Mouse (Mus musculus): ENCODE results near the gene Kif19a. TPM values are rescaled to one million over a fixed set of nuclear protein-coding genes. Genes with fewer than 3 reads are reported as not detected.

Gene Kif19a
- total RNA-seq (2021) = under 1 TPM; 0.24 to 0.47 TPM

DNA sequence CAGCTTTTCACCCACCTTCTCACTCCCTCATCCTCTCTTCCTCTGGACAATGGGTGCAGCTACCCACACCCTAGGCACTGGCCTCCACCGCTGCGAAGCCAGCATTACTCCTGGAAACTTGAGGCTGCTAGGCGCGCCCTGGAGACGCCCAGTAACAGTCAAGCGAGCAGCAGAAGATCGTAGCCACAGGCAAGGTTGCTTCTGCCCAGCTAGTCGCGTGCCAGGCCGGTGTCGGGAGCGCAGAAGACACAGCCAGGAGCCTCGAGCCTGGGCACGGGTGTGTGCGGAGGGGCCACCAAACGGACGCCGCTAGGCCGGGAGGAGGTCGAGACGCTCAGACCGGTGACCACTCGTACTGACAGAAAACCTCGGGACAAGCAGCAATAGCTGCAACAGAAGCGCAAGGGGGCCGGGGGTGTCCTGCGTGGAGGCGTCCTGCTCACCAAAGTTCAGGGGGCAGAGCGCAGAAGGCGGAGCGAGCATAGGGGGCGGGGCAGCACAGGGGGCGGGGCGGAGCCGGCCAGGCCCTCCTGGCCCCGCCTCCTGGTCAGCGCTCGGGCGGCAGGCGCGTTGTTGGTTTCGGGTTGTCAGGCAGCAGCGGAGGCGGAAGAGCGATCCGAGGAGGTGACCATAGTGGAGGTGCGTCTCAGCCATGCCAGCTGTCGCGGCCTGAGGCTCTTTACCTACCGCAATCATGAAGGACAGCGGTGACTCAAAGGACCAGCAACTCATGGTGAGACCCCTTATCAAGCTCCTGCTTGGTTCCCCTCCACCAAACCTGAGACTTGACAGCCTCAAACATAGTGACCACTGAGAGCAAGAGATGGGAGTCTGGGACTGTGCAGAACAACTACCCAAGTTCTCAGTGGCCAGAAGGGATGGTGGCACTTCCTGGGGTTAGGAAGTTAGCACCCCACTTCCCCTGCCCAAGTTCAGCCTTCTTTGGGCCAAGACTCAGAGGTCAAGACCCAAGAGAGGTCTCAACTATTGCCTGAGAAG, at the start of gene Kif19a:
Gene Kif19a (plus strand): TSS at position 569 of the 999 bp plus-strand sequence.
- peak; percentile 50 to 63 for DNase-seq
- intact Hi-C loops (cut with DNase I) = no loop called here

DNA sequence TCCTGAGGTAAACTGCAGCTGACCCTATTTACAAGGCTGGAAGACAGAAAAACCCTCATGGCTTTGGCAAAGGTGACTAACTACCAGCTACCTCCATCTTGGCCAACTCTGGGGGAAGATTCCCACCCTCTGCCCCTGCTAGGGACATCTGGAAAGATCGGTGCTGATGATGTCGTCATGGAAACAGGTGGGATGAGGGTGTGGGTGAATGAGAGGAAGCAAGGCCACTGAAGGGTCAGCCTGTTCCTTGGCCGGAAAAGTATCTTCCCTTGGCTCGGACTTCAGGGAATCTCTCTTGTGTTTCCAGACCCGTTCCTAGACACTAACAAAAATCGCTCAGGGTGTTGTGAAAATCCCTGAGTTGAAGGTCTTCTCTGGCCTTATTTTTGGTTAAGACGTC, 49.7 kb upstream of the Kif19a start:
- intact Hi-C loops (cut with DNase I) = no loop called here
- peak; percentile 42 to 48 for DNase-seq

DNA sequence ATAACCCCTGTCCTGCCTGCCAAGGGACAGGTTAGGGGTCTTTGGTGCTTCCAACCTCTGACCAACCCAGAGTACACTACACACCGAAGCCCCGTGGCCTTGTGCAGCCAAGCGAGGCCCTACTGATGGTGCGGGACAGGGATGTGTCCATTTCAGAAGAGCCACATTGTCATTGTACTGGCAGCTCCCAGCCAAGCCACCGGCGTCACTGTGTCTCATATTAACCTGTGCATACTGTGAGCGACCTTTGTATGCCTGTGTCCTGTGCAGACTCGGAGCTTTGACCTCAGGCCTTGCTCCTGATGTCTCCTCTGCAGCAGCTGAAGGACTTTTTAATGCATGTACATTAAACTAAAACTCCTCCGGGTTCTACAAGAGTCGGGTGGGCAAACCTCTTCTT, 44.7 kb upstream of the Kif19a start:
- intact Hi-C loops (cut with DNase I) = no loop called here
- no peak for DNase-seq

DNA sequence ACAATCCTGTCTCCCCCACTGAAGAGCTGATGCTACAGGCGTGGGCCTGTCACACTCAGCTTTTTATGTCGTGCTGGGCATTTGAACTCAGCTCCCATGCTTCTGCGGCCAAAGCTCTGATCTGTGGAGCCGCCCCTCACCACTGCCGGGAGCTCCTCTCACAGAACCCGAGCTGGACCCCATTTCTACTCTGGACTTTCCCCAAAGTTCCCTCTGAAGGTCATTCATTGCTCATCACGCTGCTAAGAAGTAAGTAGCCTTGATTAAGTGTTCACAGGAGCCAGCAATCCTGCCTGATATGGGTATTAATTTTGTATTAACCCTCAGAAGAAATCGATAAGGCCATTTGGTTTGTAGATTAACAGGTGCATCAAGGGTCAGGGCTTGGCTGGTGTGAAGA, 42.8 kb upstream of the Kif19a start:
- intact Hi-C loops (cut with DNase I) = no loop called here

DNA sequence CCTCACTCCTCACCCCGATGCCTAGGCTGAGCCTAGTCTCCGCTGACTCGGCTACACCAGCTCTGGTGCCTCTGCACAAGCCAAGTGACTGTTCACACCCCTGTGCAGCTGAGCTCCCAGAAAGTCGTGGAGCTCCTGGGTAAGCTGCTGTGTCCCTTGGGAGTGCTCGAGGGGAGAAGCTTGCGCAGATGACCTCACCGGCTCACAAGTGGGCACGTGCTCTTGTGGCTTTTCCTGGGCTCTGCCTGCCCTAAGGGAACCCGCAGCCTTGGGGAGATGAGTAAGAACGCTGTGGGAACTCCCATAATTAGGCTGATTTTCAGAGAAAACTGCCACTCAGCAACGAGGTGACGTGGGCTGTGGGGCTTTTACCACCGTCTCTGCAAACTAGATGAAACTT, 42.2 kb upstream of the Kif19a start:
- no peak for DNase-seq
- intact Hi-C loops (cut with DNase I) = no loop called here

More for the DNA sequence above, 42.8 kb upstream of the Kif19a start:
- DNase-seq = no peak

DNA sequence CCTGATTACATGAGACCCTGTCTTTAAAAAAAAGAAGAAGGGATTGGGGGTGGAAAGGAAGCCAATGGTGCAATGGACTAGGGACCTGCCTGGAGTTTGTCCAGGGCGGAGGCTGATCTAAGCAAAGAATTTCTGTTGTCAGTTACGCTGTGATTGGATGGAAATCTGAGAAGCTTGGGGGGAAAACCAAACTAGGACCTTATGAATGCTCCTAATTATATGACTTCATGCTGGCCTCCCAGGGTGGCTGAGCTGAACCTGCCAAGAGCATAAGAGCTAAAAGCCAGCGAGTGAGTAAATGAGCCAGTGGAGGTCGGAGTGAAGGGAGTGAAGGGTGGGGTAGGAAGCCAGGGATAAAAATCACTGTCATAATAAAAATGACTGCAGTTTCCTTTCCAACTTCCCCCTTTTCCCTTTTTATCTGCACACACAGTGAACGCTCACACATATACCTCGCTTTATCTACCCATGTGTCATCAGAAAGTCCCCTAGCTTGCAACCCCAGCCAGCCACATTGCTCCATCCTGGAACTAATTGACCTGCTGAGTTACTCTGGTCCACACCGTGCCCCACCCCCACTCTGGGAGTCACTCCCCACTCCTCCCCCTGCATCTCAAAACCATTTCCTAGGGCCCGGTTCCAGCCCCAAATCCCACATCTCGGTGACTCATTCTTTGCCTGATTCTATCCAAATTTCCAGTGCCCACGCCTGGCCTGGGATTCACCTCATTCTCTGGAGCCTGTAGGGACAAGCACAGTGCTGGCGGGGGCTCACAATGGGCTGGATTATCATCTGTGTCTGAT, 40.2 kb upstream of the Kif19a start:
- DNase-seq = peak; percentile 67 to 68
- intact Hi-C loops (cut with DNase I) = no loop called here

DNA sequence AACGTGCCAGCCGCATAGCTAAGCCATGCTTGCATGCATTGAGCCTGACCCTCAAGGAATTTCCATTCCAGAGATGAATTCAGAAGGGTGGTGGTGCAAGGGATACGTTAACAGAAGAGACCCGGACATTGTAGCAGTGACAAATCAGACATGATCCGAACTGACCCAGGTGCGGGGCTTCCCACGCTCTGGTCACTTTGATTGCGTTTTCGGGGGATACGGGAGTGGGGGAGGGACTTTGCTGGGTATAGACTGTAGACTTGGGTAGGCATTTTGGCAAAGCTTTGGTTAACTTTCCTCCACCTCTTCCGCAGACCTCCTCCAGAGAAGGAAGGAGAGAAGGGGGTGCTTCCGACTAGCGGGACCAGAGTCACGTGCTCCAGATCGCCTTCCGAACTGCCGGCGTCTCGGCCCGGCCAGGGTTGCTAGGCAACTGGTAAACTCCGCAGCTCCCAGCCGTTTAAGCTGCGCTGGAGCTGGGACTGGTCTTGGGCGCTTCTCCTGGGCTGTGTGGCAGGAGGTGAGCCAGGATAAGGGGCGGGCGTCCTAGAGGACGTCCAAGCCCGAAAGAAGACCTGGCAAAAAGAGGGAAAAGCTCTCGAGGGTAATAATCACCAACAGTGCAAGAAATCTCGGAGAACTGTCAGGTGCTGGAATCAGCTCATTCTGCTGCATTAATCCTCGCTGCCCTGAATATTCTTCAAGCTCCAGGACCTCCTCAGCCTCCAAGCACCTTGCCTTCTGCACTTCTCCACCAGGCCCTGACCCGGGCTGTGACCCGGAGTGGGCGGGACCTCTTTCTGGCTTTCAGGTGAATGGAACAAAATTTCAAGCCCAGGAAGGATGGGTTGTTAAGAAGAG, 38.0 kb upstream of the Kif19a start, which contains the start of gene Dnaic2:
Gene Dnaic2 (plus strand): TSS at position 444 of the 861 bp plus-strand sequence.
- intact Hi-C loops (cut with DNase I) = loop anchor here (2.0 kb wide), 1 partner anchor 58 kb away; the partner anchor contains the start of gene Rpl38

DNA sequence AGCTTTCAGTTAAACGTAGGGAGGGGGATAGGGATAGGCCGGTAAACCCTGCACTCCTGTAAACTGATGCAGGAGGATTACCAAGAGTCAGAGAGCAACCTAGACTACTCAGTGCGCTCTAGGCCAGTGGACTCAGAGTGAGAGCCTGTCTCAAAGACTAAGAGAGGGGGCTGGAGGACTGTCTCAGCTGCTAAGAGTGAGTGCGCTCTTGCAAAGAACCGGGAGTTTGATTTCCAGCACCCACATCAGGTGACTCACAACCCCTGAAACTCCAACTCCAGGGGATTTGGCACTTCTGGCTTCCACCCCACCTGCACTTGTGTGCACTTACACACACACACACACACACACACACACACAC, 37.4 kb upstream of the Kif19a start:
- intact Hi-C loops (cut with DNase I) = loop anchor here (2.0 kb wide), 1 partner anchor 59 kb away; the partner anchor contains the start of gene Rpl38
- no peak for DNase-seq

More for the DNA sequence above, 38.0 kb upstream of the Kif19a start, which contains the start of gene Dnaic2:
- DNase-seq = peak; percentile 83 to 86

DNA sequence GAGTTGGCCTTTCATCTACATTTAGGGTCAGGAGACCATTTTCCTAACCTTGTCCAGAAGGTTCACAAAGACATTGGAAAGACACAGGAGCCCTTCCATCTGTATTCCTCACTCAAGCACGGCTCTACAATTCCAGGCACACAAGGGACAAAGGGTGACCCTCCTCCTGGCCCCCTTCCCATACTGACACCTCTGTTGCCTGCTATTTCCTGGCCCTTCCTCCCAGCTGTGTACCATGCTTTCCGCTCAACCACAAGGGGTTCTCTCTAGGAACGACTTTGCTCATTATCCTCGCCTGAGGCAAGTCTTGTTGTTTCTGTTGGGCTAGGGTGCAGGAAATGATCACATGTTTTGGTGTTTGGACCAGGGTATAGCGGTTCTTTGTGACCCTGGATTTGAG, 36.9 kb upstream of the Kif19a start:
- intact Hi-C loops (cut with DNase I) = no loop called here
- peak in 1 of 2 experiments; percentile 35 for DNase-seq

DNA sequence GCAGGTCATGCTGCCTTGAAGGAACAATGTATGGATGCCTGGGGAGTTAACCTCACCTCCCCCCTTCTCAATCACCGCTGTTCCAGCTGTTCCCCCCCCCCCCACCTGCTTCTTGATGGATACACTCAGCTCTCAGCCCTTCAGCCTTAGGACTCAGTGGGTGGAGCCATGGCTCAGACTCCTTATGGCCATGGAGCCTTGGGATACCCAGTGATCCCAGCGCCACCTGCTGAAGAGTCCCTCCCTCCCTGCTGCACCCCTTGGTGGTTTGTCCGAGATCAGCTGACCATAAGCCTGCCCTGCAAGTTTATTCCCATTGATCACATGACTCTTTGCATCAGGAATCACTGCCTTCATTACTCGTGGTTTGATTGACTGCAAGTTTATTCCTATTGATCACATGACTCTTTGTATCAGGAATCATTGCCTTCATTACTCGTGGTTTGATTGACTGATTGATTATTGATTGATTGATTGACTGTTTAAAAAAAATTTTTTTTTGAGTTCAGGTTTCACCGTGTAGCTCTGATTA, 35.3 kb upstream of the Kif19a start:
- intact Hi-C loops (cut with DNase I) = no loop called here
- no peak for DNase-seq

DNA sequence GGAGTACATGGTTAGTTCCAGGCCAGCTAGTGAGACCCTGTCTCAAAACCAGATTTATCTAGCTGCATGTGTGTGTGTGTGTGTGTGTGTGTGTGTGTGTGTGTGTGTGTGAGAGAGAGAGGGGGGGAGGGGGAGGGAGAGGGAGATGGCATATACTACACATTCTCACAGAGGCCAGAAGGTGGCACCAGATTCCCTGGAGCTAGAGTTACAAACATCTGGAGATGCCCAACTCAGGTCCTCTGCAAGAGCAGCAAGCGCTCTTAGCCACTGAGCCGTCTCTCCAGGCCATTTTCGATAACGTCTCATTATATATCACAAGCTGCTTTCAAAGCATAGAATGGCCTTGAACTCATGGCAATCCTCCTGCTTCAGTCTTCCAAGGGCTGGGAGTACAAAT, 33.5 kb upstream of the Kif19a start:
- intact Hi-C loops (cut with DNase I) = no loop called here
- DNase-seq = no peak

DNA sequence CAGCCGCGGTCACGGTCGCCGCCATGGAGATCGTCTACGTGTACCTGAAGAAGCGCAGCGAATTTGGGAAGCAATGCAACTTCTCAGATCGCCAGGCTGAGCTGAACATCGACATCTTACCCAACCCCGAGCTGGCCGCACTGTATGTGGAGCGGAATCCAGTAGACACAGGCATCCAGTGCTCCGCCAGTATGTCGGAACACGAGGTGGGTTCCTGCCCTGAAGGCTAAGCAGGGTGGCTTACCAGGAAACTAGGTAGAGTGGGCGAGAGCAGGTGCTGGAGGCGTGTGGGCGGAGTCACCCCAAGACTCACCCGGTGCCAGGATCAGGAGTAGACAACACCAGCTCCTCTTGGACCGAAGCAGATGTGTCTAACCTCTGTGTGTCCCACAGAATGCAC, 32.3 kb upstream of the Kif19a start:
- intact Hi-C loops (cut with DNase I) = no loop called here
- DNase-seq = no peak

DNA sequence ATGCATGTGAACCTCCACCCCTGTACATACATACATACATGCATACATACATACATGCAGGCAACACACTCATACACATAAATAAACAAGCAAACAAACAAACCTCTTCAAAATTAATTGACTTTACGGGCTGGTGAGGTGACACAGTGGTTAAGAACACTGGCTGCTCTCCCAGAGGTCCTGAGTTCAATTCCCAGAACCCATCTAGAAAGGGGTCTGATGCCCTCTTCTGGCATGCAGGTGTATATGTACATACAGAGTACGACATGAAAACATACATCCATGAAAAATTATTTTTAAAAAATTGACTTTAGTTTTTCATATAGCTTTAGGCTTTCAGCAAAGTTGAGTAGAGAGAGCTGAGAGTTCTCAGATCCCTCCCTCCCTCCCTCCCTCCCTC, 29.1 kb upstream of the Kif19a start:
- intact Hi-C loops (cut with DNase I) = loop anchor here (2.0 kb wide), 1 partner anchor 59 kb away; no protein-coding TSS in a partner anchor
- DNase-seq = no peak

DNA sequence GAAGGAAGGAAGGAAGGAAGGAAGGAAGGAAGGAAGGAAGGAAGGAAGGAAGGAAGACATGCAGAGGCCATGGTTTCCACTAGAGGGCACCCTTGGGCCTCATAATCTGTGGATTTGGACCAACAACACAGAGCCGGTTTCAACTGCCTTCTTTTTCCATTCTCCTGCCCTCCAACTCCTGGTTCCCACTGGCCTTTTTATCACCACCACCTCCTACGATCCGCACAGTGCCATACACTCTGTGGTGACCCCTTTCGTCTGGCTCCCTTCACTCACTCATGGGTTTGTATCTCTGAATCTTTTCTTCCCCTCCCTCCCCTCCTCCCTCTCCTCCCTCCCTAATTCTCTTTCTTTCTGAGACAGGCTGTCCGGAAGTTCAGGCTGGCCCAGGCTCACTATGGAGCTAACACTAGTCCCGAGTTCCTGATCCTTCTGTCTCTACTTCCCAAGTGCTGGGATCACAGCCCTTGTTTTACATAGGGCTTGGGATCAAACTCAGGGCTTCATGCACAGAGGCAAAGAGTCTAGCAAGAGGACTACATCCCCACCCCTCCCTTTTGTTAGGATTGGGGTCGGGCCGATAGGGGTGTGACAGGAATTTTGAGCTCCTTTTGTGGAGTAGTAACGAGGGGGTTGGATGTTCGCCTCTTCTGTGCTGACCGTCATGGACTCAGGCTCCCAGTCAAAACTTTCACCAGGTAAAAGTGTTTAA, 28.1 kb upstream of the Kif19a start:
- intact Hi-C loops (cut with DNase I) = loop anchor here (2.0 kb wide), 1 partner anchor 60 kb away; no protein-coding TSS in a partner anchor

DNA sequence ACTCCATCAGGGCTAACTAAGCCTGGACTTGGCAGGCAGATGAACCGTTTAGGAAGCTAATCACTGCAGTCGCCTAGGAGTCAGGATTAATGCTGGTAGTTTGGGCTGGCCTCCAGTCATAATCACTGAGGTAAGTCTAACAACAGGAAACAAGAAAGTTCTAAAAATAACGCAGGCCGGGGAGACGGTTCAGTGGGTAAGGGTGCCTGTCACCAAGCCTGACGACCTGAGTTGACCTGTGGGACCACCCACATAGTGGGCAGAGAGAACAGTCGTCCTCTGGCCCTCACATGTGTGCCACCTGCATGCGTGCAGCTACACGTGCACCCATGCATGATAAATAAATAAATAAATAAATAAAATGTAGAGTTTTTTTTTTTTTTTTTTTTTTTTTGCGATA, 24.6 kb upstream of the Kif19a start:
- intact Hi-C loops (cut with DNase I) = no loop called here

More for the DNA sequence above, 28.1 kb upstream of the Kif19a start:
- DNase-seq = peak; percentile 63 to 79

DNA sequence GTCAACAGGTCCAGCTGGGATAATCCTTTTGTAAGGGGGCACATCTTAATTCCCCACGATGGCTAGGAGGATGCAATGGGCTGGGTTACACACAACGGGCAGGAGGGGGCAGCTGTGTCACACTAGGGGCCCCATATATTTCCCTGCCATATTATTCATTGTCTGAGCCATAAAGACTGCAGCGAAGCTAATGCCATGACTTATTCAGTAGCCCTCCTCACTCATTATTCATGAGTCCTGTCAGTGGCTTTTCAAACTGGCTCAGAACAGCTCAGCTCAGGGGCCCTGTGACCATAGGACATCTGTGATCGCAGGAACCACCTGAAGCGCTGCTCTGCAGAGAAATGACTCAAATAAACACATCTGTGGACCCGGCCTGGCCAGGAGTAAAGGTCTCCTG, 23.7 kb upstream of the Kif19a start:
- intact Hi-C loops (cut with DNase I) = no loop called here

More for the DNA sequence above, 24.6 kb upstream of the Kif19a start:
- peak; percentile 38 to 43 for DNase-seq

DNA sequence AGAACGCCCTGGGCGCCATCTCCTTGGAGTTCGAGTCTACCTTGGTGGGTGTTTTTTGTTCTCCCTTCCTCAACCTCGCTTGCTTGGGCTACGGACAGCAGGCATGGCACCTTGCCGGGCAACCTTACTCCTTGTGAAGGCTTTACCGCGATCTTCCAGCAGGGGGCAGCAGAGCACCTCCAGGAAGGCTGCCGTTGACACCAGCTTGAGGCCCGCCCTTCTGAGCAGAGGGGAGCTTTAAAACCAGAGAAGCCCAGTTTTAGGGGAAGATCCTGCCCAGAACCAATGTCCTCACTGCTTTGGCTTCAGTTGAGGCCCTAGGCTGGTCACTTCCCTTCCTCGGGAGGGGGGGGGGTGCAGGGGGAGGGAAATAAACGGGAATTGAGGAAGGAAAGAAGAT, 20.1 kb upstream of the Kif19a start:
- intact Hi-C loops (cut with DNase I) = loop anchor here (1.0 kb wide), 1 partner anchor 44 kb away; no protein-coding TSS in a partner anchor
- peak; percentile 93 to 97 for DNase-seq

More for the DNA sequence above, 23.7 kb upstream of the Kif19a start:
- DNase-seq = no peak

DNA sequence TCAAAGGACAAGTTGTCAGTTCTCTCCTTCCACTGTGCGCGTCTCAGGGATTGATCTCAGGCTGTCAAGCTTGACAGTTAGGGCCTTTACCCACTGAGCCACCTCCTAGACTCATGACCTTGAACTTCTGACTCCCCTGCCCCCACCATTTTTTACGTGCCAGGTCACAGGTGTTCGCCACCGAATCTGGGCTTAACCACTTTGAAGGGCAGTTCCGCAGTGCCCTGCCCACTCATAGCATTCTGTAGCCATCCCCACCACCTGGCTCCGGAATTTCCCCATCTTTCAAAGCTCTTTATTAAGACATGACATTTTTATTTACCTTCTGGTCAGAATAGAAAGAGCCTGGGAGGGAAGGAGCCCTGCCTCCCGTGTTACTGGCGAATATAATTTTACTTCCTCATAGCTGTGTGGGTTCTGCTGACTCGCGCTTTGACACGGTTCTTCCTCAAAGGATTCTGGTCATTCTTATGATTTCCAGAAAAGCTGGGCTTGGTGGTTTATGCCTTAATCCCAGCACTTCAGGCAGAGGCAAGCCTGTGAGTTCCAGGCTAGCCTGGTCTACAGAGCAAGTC, 17.5 kb upstream of the Kif19a start:
- no peak for DNase-seq
- intact Hi-C loops (cut with DNase I) = loop anchor here (2.0 kb wide), 1 partner anchor 165 kb away; no protein-coding TSS in a partner anchor

DNA sequence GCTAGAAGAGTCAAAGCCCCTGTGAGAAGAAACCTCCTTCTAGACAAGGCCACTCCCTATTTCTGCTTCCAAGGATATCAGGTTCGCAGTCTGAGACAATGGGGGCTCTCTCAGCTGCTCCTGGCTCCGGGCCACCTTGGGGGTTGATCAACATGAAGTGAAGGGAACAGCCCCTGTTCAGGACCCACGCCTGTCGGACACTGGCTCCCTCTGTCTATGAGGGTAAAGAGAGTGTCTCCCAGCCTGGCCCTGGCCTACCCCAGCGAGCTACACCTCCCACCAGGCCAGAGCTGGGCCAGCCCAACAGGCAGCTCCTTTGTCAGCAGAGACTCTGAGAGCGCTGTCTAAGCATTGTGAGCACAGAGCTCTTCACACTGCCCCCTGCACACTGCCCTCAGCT, 4.7 kb downstream of the Kif19a start:
- no peak for DNase-seq
- intact Hi-C loops (cut with DNase I) = no loop called here
